Mouse (Mus musculus) brown adipose tissue, adult 24 weeks (tissue): ENCODE measurements at regions not wholly inside any gene's neighbourhood (a gene's known extent, or its start where the extent isn't known, plus 50 kb on each side); places are given as distances from the start of the nearest gene placed in this dataset.

Experiments used
- H3K27ac ChIP-seq: fragments of 200-500 bp; replicated peaks from 2 replicates; pipeline ENCODE4 v1.5.1; 2012; ENCODE audit warnings: low read depth, mild to moderate bottlenecking, low read length
- H3K4me1 ChIP-seq: fragments of 200-500 bp; 2 replicates; pipeline ENCODE4 v1.6.1; 2012; ENCODE audit warnings: low read length, mixed read lengths; ENCODE audit not compliant: control insufficient read depth, insufficient read depth, insufficient read length
- H3K4me3 ChIP-seq: fragments of 200-500 bp; 2 replicates; pipeline ENCODE4 v1.5.1; 2012; ENCODE audit warnings: low read depth, mild to moderate bottlenecking, low read length, moderate library complexity; ENCODE audit not compliant: insufficient read depth

DNA sequence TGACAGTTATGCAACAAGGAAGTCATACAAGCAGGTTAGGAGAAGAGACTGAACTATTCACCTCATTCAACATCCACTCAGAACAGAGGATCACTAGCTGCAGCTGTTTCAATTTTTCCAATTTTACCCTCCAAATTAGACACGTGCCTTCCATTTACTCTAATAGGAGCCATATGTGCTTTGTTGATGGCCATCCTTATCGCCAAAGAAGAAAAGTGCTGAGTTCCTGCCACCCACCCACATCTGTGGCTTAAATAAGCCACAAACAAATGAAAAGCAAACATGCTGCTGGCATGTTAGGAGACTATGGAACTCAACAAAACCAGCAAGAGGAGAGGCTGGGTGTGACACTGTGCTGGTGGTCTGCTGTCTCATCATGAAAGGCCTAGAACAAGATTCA is 1786.1 kb downstream of the 9330182O14Rik start:
- Histone ChIP-seq H3K4me3 (no peak overlapping the region), H3K4me1 (no peaks in the 10 kb centered on the region), H3K27ac (no peak overlapping the region)

DNA sequence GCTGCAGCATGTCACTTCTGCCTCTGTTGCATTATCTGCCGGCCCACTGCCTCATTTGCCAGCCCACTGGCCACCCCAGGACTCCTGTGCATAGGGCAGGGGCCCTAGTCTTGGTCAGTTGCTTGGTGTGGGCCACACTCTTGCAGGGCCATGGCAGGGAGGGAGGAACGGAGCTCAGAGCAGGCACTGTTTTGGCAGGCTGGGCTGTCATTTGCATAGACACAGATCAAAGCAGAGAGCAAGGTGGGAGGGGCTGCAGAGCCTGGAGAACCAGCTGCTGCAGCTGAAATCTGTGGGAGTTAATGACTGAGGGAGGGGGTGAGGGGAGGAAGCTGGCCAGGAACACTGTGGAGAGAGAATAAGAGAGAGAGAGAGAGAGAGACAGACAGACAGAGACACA is 1802.5 kb downstream of the 9330182O14Rik start:
- H3K27ac ChIP-seq, result no peak overlapping the region
- H3K4me1 ChIP-seq, result no peaks in the 10 kb centered on the region
- no peak overlapping the region for H3K4me3 ChIP-seq

DNA sequence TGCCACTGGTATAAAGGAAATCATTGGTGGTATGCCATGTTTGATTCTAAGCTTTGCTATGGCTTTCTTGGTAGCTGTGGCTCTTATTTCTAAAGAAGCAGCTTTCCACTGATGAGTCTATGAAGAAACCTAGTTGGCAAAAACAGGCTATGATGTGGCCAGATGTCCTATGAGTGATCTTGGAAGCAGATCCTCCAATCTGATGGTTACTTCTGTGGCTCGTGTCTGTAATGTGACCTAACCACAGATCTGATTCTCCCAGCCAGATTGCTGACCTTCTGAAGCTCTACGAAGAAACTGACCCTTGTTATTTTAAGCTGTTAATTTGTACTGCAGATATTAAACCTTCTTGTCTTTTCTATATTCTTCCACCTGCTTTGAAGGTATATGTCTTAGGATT is 1811.1 kb downstream of the 9330182O14Rik start:
- no peak overlapping the region for H3K4me3 ChIP-seq
- no peaks in the 10 kb centered on the region for H3K4me1 ChIP-seq
- no peak overlapping the region for H3K27ac ChIP-seq

DNA sequence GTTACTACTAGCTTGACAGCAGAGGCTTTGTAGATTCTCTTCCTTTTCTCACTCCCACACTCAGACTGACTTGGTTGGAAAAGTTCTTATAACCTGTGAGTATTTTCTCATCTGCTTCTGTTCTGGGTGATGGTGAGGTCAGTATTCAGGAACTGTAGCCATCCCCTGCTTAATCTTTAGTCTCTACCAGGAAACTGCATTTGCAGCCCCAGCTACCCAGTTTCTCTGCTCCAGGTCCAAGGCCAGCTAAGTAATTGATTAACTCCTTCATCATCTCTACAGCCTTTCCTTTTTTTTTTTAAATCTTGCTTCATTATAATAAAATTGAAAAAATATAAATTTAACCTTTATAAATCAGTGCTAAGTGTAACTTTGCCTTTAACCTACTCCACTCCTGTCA is 1813.7 kb downstream of the 9330182O14Rik start:
- H3K4me3 ChIP-seq, result no peak overlapping the region
- H3K4me1 ChIP-seq, result no peaks in the 10 kb centered on the region
- H3K27ac ChIP-seq, result no peak overlapping the region

DNA sequence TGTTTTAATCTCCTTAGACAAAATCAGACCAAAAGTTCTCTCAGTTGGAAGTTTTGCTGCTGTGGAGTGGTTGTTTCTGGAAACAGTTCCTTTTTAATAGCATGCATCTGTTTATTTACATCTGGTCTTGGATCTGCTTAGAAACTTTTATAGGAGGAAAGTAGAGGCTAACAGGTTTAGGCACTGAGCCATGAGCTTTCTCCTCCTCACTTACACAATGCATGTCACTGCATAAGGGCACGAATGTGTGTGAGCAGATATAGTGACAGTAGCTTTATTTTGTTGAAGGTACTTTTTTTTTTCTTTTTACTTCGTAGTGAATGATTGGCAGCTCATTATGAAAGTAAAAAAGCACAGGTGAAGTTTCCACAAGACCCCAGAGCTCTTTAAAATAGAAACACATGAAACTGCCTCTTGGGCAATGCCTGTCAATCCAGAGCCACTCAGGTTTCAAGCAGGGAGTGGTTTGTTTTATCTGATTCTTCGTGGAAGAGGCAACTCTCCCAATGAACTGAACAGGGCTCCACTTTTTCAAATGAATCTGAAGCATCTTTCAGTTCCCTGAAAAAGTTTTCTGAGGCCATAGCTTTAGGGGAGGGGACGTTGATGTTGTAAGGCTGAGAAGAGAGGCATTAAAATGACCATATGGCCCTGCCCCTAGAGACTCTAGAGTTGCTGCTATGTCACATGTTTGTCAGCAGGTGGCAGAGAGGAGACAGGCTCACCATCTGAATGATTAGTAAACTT is 1814.4 kb downstream of the 9330182O14Rik start:
- Histone ChIP-seq H3K4me3 (no peak overlapping the region), H3K4me1 (no peaks in the 10 kb centered on the region)

DNA sequence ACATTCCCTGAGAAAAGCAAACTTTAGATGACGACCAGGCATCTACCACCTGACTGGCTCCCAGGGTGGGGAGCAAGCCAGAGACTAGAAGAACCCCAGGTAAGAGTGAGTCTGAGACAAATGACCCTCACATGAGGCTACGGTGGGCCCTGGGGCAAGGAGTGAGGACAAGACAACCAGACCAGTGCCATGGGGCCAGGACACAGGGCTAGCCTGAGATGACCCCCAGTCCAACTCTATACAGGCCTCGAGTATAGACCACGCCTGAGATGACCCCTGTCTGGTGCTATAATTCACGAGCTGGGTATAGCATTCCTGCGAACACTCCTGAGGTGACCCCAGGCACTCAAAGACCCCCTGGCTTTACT is 1814.9 kb downstream of the 9330182O14Rik start:
- no peak overlapping the region for H3K4me3 ChIP-seq
- no peak overlapping the region for H3K27ac ChIP-seq
- H3K4me1 ChIP-seq, result no peaks in the 10 kb centered on the region

More for the DNA sequence above, 1814.4 kb downstream of the 9330182O14Rik start:
- no peak overlapping the region for H3K27ac ChIP-seq

DNA sequence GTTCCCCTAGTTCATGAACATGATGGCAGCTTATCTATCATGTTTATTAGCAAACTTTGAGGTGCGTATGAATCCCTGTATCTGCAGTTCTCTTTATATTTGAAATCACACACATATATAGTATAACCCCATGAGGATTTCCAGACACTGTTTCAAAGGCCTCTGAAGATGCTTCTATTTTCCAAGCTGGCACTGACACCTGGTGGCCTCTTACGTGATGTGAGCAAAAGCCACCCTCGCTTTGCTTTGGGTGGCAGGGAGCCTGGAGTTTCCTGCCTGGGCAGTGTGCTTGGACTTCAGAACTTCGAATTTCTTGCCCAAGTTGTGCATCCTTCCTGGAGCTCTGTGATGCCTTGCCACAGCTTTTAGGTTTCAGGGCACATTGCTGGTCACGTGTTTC is 1817.1 kb downstream of the 9330182O14Rik start:
- no peak overlapping the region for H3K27ac ChIP-seq
- H3K4me3 ChIP-seq, result no peak overlapping the region
- no peaks in the 10 kb centered on the region for H3K4me1 ChIP-seq

DNA sequence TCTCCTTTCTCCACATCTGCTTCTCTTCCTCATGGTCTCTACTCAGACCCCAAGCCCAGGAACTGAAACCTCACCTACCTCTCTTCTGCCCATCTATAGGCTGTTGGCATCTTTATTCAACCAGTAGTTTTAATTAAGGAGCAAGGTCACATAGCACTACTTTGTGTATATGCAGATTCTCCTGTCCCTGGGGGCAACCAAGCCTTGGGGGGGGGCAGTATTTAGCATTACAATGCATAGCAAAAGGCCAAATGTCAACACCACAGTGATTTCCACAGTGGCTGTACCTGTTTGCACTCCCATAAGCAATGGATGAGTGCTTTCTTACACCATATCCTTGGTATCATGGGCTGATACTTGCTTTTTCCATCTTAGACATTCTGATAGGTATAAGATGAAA is 1826.4 kb downstream of the 9330182O14Rik start:
- Histone ChIP-seq H3K4me3 (no peak overlapping the region), H3K27ac (no peak overlapping the region), H3K4me1 (no peaks in the 10 kb centered on the region)

DNA sequence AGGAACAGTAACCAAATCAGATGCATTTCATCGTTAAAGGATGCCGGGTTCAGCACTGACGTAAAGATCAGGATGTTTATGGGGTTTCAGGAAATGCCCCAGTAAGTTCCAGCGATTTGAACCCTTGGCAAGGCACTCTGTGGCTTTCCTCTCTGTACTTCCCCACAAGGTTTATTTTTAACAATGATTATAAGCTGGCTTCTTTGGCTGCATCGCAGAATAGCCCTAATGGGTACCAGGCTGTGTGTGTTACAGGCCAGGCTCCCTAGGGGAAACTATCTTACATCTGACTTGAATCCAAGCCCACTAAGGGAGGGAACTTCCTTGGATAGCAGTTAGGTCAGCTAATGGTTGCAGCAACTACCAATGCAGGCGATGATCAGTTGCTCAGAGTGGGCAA is 1836.7 kb downstream of the 9330182O14Rik start:
- Histone ChIP-seq H3K4me1 (no peaks in the 10 kb centered on the region), H3K27ac (no peak overlapping the region), H3K4me3 (no peak overlapping the region)

DNA sequence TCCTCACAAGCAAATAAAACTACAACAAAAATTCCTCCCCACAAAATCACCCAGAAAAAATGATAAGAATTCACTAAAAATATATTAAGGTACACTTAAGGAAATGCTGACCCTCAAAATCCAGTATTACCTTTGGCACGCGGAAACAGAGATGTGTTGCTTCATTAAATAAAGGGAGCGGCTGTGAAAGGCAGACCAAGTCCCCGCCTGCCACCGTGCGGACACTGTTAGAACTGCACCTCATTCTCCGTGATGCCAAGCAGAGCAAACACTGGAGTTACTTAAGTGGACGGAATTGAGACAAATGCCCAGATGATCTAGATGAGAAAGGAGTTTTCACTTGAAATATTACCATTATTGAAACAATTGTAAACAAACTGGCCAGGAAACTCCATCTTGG is 1839.1 kb downstream of the 9330182O14Rik start:
- no peak overlapping the region for H3K4me3 ChIP-seq
- H3K4me1 ChIP-seq, result no peaks in the 10 kb centered on the region
- no peak overlapping the region for H3K27ac ChIP-seq

DNA sequence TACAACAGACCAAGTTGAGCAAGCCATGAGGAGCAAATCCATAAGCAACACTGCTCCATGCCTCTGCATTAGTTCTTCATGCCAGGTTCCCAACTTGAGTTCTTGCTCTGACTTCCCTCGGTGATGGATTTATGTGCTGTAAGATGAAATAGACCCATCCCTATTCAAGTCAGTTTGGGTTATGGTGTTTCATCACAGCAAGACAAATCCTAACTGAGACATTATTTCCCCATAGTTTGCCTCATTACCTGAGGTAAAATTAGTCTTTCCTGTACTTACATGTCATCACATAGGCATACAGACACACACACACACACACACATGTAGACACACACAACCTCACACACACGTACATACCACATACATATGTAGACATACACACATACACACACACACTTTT is 1843.0 kb downstream of the 9330182O14Rik start:
- Histone ChIP-seq H3K4me3 (no peak overlapping the region), H3K4me1 (no peaks in the 10 kb centered on the region), H3K27ac (no peak overlapping the region)

DNA sequence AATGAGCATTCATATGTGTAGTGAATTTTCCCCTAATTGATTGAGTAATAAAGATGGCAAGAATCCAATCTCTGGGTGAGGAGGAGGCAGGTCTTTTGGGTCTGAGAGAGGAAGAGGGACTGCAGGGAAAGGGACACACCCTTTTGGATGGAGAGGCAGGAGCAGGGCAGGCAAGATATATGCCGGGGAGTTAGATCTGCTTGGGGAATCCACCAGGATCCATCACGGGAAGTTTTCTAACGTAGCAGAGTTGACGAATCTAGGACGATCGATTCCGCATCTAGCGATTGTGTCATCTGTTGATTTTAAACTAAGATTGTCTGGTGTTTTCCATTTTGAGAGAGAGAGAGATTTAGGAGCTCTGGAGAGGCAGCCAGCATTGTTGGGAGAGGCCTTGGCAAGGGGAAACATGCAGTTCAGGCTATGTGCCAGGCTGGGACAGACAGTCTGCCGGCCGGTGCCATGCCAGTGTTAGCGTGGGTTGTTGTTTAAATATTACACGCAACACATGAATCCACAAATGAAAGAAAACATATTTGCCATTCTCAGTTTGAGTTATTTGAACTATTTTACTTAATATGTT is 1843.6 kb downstream of the 9330182O14Rik start:
- no peak overlapping the region for H3K27ac ChIP-seq
- H3K4me1 ChIP-seq, result no peaks in the 10 kb centered on the region

DNA sequence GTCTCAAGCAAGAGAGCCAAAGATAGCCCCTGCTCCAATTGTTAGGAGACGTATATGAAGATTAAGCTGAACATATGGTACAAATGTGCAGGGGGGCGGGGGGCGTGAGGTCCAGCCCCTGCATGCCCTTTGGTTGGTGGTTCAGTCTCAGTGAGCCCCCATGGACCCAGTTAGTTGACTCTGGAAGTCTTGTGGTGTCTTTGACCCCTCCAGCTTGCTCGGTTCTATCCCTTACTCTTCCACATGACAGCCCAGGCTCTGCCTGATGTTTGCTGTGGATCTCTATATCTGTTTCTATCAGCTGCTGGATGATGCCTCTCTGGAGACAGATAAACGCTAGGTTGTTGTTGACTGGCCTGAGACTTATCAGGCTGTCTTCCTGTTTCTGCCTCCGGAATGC is 1849.1 kb downstream of the 9330182O14Rik start:
- no peaks in the 10 kb centered on the region for H3K4me1 ChIP-seq
- H3K27ac ChIP-seq, result no peak overlapping the region
- no peak overlapping the region for H3K4me3 ChIP-seq

More for the DNA sequence above, 1843.6 kb downstream of the 9330182O14Rik start:
- no peak overlapping the region for H3K4me3 ChIP-seq

DNA sequence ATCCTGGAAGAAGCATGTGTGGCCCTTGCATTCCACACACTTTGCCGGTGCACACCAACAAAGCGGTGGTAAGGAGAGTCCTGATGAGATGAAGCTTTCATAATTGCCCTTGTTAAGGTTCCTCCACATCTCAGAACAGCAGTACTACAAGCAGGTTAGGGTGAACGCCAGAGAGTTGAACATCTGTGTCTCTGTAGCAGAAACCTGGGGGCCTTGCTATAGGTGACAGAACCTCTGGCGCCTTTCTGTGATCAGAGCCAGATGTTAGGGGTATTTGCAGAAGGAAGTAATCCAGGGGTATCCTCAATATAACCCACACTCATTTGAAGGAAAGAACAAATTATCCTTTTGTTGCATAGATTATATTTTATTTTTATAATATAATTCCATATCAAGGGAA is 1850.1 kb downstream of the 9330182O14Rik start:
- Histone ChIP-seq H3K4me3 (no peak overlapping the region), H3K4me1 (no peaks in the 10 kb centered on the region), H3K27ac (no peak overlapping the region)

DNA sequence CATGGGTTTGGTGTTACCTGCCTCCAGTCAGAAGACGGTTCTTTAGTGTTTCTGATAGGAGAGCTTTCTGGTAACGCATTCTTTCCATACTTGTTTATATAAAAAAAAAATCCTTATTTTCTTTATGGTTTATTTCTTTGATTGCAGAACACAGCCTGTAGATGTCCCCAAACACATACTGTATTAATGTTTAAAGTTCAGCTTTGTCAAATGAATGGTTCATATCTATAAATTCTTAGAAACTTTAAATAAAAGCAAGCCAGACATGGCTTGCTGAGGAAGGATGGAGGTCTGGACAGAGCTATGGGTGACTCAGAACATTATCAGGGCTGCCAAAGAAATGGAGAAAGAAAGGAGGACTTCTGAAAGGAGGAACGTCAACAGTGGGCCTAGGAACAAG is 1852.1 kb downstream of the 9330182O14Rik start:
- H3K27ac ChIP-seq, result no peak overlapping the region
- no peak overlapping the region for H3K4me3 ChIP-seq
- H3K4me1 ChIP-seq, result no peaks in the 10 kb centered on the region

DNA sequence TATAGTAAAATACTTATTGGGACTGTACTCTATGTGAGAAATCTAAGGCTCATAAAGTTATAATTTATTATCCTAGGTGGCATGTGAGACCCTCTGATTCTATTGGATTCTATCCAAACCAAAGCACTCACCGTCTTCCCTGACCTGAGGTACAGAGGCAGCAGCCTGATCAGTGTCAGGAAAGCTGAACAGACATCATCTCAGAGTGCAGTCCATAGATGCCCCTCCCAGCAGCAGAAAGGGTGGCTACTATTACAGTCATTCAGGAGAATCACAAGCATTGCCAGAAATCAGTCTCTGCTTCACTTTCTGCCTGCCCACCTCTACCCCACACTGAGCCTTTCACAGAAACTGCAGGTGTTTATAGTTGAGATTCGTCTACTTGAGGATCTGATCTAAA is 1854.9 kb downstream of the 9330182O14Rik start:
- H3K4me1 ChIP-seq, result no peaks in the 10 kb centered on the region
- H3K4me3 ChIP-seq, result no peak overlapping the region
- no peak overlapping the region for H3K27ac ChIP-seq
